Mouse (Mus musculus) heart, embryonic 12.5 days (tissue): ENCODE measurements at regions not wholly inside any gene's neighbourhood (a gene's known extent, or its start where the extent isn't known, plus 50 kb on each side); places are given as distances from the start of the nearest gene placed in this dataset.

Experiments
- ATAC-seq: fragments of 200-750 bp; cut with Nextera tagmentation; 2 replicates; pipeline ENCODE4 v1.8.0; 2017; ENCODE audit warnings: moderate TSS enrichment, moderate library complexity; ENCODE audit not compliant: insufficient number of reproducible peaks, low FRiP score
- H3K27ac ChIP-seq: fragments of 300-500 bp; sonication (generic); 2 replicates; pipeline ENCODE4 v1.5.1; 2016; ENCODE audit warnings: mild to moderate bottlenecking, moderate library complexity; ENCODE audit not compliant: poor library complexity, severe bottlenecking
- H3K27me3 ChIP-seq: fragments of 300-500 bp; sonication (generic); replicated peaks from 2 replicates; pipeline ENCODE4 v1.6.1; 2016; ENCODE audit warnings: mild to moderate bottlenecking, moderate library complexity
- H3K36me3 ChIP-seq: fragments of 300-500 bp; sonication (generic); 2 replicates; pipeline ENCODE4 v1.6.1; 2016; ENCODE audit warnings: mild to moderate bottlenecking, moderate library complexity
- H3K4me1 ChIP-seq: fragments of 300-500 bp; sonication (generic); replicated peaks from 2 replicates; pipeline ENCODE4 v1.6.1; 2016; ENCODE audit warnings: mild to moderate bottlenecking
- H3K4me2 ChIP-seq: fragments of 300-500 bp; sonication (generic); 2 replicates; pipeline ENCODE4 v1.6.1; 2016; ENCODE audit warnings: mild to moderate bottlenecking, moderate library complexity
- H3K4me3 ChIP-seq: fragments of 300-500 bp; sonication (generic); 2 replicates; pipeline ENCODE4 v1.5.1; 2016; ENCODE audit warnings: mild to moderate bottlenecking
- H3K9ac ChIP-seq: fragments of 300-500 bp; sonication (generic); 2 replicates; pipeline ENCODE4 v1.6.1; 2016; ENCODE audit warnings: mild to moderate bottlenecking, moderate library complexity
- H3K9me3 ChIP-seq: fragments of 300-500 bp; sonication (generic); replicated peaks from 2 replicates; pipeline ENCODE4 v1.6.1; 2016; ENCODE audit warnings: mild to moderate bottlenecking, moderate library complexity
- WGBS: fragments of 180-500 bp; shearing (Covaris S2); methylation state at CpG from one replicate; pipeline ENCODE4 v1.1.7; 2016; 5-methylcytosine and 5-hydroxymethylcytosine counted together

DNA sequence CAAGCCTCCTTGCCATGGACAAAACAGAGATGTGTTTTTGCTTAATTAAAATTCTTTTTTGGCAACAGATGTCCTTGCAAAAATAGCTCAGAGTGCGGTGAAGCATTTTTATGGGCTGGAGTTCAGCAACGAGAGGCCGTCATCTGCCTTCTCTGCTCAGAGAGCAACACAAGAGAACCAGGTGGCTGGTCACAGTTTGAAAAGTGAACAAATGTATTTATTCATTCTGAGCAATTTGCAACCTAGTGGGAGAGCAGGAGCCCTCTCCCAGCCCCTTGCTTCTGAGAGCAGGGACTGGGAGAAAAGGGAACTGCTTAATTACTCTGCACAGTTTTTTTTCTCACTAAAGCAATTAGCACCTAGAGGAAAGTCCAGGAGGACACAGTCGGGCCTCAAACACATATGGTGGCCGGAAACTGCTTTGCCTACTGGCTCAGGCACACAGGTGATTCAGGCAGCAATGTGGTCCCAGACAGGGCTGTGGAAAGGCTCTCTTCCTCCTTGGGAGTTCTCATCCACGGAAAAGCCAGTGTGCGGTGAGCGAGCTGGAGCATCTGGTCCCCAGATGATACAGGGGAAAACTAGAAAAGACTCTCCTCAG, 714.9 kb upstream of the Acvr2a start:
- Histone ChIP-seq H3K4me1 (0 out of 2 replicates have a peak, but pooled peaks cover 3% of the 10 kb centered on the region), H3K27ac (no peak overlapping the region), H3K9ac (no peak overlapping the region), H3K4me2 (no peak overlapping the region), H3K36me3 (no peaks in the 10 kb centered on the region), H3K9me3 (no peaks in the 10 kb centered on the region), H3K4me3 (no peak overlapping the region), H3K27me3 (no peaks in the 10 kb centered on the region)
- WGBS = 60% methylated on average over 8 of the region's 8 CpGs
- no peak for ATAC-seq

GRCm38 (mm10) chr2:48123662-48124061, 690.2 kb upstream of the Acvr2a start:
- H3K27ac ChIP-seq = no peak overlapping the region
- H3K9ac ChIP-seq = no peak overlapping the region
- WGBS = 60% methylated on average over 7 of the region's 7 CpGs
- no peak overlapping the region for H3K4me2 ChIP-seq
- H3K27me3 ChIP-seq = no peaks in the 10 kb centered on the region
- H3K4me1 ChIP-seq = no peaks in the 10 kb centered on the region
- no peak for ATAC-seq
- H3K36me3 ChIP-seq = no peaks in the 10 kb centered on the region
- no peaks in the 10 kb centered on the region for H3K9me3 ChIP-seq
- H3K4me3 ChIP-seq = no peak overlapping the region

DNA sequence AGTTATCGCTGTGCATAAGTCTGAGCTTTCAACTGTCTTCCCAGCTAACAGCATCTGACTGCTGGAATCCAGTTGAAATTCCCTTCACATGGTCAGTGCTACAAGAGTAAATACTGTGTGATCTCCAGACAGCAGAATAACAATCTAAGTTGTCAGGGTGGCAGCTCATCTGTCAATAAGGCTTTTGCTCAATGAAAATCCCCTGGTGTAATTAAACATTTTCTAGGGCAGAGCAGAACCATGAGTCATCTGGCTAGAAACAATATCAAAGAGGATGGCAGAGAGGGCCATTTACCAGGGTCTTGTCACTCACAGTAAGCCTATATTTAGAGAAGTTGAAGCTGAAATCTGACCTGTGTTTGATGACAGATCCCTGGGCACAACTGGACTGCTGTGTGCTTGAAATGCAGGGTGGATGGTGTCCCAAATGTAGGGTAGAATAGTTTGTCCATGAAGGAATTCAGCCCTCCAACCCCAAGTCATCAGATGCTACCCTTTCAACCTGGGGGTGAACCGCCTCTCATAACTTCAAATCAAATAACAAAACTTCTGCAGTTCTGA, 675.8 kb upstream of the Acvr2a start:
- H3K36me3 ChIP-seq = no peaks in the 10 kb centered on the region
- H3K4me3 ChIP-seq = no peak overlapping the region
- H3K27me3 ChIP-seq = no peaks in the 10 kb centered on the region
- H3K4me1 ChIP-seq = 0 out of 2 replicates have a peak, but pooled peaks cover 8% of the 10 kb centered on the region
- no peak overlapping the region for H3K4me2 ChIP-seq
- WGBS = 81% methylated on average over 2 of the region's 2 CpGs
- H3K9ac ChIP-seq = no peak overlapping the region
- ATAC-seq = no peak
- H3K27ac ChIP-seq = no peak overlapping the region
- no peaks in the 10 kb centered on the region for H3K9me3 ChIP-seq

DNA sequence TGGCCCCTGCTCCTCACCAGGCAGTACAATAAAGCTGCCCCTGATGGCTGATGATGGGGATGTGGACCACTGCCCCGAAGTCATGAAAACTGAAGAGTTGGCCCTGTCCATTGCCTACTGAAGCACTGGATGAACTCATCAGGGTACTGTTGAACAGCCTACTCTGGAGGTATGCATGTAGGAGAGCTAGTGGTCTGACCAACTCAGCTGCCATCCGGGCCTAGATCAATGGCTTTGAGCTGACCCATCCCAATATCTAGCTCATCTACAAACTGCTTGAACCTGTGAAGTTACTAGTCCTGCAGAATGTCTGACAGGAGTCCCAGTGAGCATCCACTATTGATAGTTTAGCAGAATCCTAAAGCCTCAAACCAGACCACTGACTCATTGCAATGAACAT, 672.6 kb upstream of the Acvr2a start:
- H3K27me3 ChIP-seq = no peaks in the 10 kb centered on the region
- 0 out of 2 replicates have a peak, but pooled peaks cover 8% of the 10 kb centered on the region for H3K4me1 ChIP-seq
- ATAC-seq = no peak
- H3K4me2 ChIP-seq = no peak overlapping the region
- no peaks in the 10 kb centered on the region for H3K9me3 ChIP-seq
- WGBS = 90% methylated on average over 2 of the region's 2 CpGs
- no peak overlapping the region for H3K9ac ChIP-seq
- no peak overlapping the region for H3K4me3 ChIP-seq
- no peak overlapping the region for H3K27ac ChIP-seq
- no peaks in the 10 kb centered on the region for H3K36me3 ChIP-seq

DNA sequence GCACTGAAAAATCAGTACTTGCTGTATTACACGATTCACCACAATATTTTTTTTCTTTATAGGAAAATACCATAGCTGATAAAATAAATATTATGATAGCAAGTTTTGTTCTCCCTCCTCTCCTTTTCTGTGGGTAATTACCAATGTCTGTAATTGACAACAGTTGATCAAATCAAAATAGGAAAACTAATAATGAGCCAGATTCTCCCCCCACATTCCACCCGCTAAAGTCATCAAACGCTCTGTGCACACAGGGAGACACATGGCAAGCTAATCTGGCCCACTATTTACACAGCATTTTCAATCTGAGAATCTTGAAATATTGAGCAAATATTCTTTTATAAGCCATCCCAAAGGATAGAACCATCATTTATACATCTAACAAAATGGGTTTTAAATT, 659.2 kb upstream of the Acvr2a start:
- Histone ChIP-seq H3K9me3 (no peaks in the 10 kb centered on the region), H3K4me2 (no peak overlapping the region), H3K4me3 (no peak overlapping the region), H3K9ac (no peak overlapping the region), H3K4me1 (no peaks in the 10 kb centered on the region), H3K36me3 (no peaks in the 10 kb centered on the region), H3K27ac (no peak overlapping the region), H3K27me3 (no peaks in the 10 kb centered on the region)
- ATAC-seq = no peak
- WGBS = 78% methylated on average over 3 of the region's 3 CpGs

- ATAC-seq = no peak
- Histone ChIP-seq H3K27me3 (no peaks in the 10 kb centered on the region), H3K36me3 (no peaks in the 10 kb centered on the region), H3K9me3 (no peaks in the 10 kb centered on the region), H3K9ac (no peak overlapping the region), H3K27ac (no peak overlapping the region), H3K4me3 (no peak overlapping the region), H3K4me2 (no peak overlapping the region), H3K4me1 (no peaks in the 10 kb centered on the region)
- WGBS = 49% methylated on average over 1 of the region's 1 CpGs
Measured at GRCm38 (mm10) chr2:48172626-48173025, 641.3 kb upstream of the Acvr2a start.

GRCm38 (mm10) chr2:48186161-48186560, 627.7 kb upstream of the Acvr2a start:
- Histone ChIP-seq H3K27me3 (no peaks in the 10 kb centered on the region), H3K27ac (no peak overlapping the region), H3K4me1 (no peaks in the 10 kb centered on the region), H3K36me3 (no peaks in the 10 kb centered on the region), H3K9me3 (no peaks in the 10 kb centered on the region), H3K4me2 (no peak overlapping the region), H3K9ac (no peak overlapping the region), H3K4me3 (no peak overlapping the region)
- no peak for ATAC-seq
- 82% methylated on average over 1 of the region's 1 CpGs for WGBS

GRCm38 (mm10) chr2:48186609-48187008, 627.3 kb upstream of the Acvr2a start:
- Histone ChIP-seq H3K27ac (no peak overlapping the region), H3K9me3 (no peaks in the 10 kb centered on the region), H3K4me3 (no peak overlapping the region), H3K36me3 (no peaks in the 10 kb centered on the region), H3K4me1 (no peaks in the 10 kb centered on the region), H3K27me3 (no peaks in the 10 kb centered on the region), H3K9ac (no peak overlapping the region), H3K4me2 (no peak overlapping the region)
- ATAC-seq = no peak
- whole genome bisulfite sequencing = 51% methylated on average over 2 of the region's 2 CpGs

GRCm38 (mm10) chr2:48211804-48212203, 602.1 kb upstream of the Acvr2a start:
- Histone ChIP-seq H3K27me3 (no peaks in the 10 kb centered on the region), H3K9ac (no peak overlapping the region), H3K27ac (no peak overlapping the region), H3K36me3 (no peaks in the 10 kb centered on the region), H3K4me3 (no peak overlapping the region), H3K9me3 (no peaks in the 10 kb centered on the region), H3K4me2 (no peak overlapping the region), H3K4me1 (no peaks in the 10 kb centered on the region)
- ATAC-seq = no peak
- 54% methylated on average over 1 of the region's 1 CpGs for WGBS

GRCm38 (mm10) chr2:48220771-48221170, 593.1 kb upstream of the Acvr2a start:
- no peak overlapping the region for H3K27ac ChIP-seq
- H3K36me3 ChIP-seq = no peaks in the 10 kb centered on the region
- 72% methylated on average over 3 of the region's 3 CpGs for WGBS
- no peak overlapping the region for H3K9ac ChIP-seq
- no peaks in the 10 kb centered on the region for H3K9me3 ChIP-seq
- no peak for ATAC-seq
- H3K4me3 ChIP-seq = no peak overlapping the region
- no peak overlapping the region for H3K4me2 ChIP-seq
- H3K27me3 ChIP-seq = no peaks in the 10 kb centered on the region
- no peaks in the 10 kb centered on the region for H3K4me1 ChIP-seq

DNA sequence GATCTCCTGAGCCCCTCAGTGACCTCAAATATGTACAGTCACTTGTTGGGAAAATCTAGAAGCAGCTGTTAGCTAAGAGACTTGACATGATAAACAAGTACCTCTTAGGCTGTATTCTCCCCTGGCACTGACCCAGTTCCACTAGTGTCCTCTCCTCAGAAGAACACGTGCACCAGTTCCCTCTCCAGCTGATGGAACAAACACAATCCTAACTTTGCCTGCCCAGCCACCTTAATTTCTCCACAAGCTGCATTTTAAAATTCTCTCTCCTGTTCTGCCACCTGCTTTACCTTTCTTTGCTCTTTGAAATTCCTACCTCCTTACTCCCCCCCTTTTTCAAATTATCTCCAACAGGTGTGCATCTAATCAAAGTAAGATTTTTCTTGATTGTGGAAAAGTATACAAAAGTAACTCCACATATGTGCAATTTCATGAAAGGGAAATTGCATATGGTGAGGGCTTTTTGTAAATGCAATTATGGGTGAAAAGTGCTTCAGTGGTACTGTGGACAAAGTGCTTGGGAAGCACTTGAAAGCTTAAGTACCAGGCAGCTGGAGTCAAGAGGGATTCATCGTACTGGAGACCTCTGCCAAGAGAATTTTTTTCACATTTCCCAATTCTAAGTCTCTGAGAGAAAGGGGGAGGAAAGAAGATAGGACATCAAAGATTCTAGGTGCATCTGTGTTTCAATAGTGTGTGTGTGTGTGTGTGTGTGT, 590.7 kb upstream of the Acvr2a start:
- ATAC-seq = no peak
- no peak overlapping the region for H3K4me3 ChIP-seq
- H3K9me3 ChIP-seq = no peaks in the 10 kb centered on the region
- H3K4me2 ChIP-seq = no peak overlapping the region
- H3K9ac ChIP-seq = no peak overlapping the region
- no peak overlapping the region for H3K27ac ChIP-seq
- H3K4me1 ChIP-seq = no peaks in the 10 kb centered on the region
- no peaks in the 10 kb centered on the region for H3K36me3 ChIP-seq
- WGBS = 46% methylated on average over 2 of the region's 2 CpGs
- no peaks in the 10 kb centered on the region for H3K27me3 ChIP-seq
